Mouse (Mus musculus) embryonic facial prominence, embryonic 11.5 days (tissue): ENCODE measurements around the gene Acox3. TPM values are rescaled to one million over a fixed set of nuclear protein-coding genes. Genes with fewer than 3 reads are reported as not detected.

Experiments used
- ATAC-seq: fragments of 200-750 bp; cut with Nextera tagmentation; replicated peaks from 2 replicates; pipeline ENCODE4 v1.8.0; 2017; ENCODE audit warnings: low read depth; ENCODE audit not compliant: insufficient number of reproducible peaks, low FRiP score, low TSS enrichment
- DNase-seq: peaks from one replicate; pipeline ENCODE4 v3.0.0-alpha.2; 2015; ENCODE audit warnings: low spot score
- H3K27ac ChIP-seq: fragments of 300-500 bp; sonication (generic); replicated peaks from 2 replicates; pipeline ENCODE4 v1.5.1; 2014; ENCODE audit warnings: mild to moderate bottlenecking, low read depth, low read length, control low read depth
- H3K27me3 ChIP-seq: fragments of 300-500 bp; sonication (generic); 2 replicates; pipeline ENCODE4 v1.6.1; 2014; ENCODE audit warnings: mild to moderate bottlenecking, low read length, moderate library complexity, mixed read lengths; ENCODE audit not compliant: control insufficient read depth, insufficient read depth
- H3K36me3 ChIP-seq: fragments of 300-500 bp; sonication (generic); replicated peaks from 2 replicates; pipeline ENCODE4 v1.6.1; 2014; ENCODE audit warnings: low read depth, mild to moderate bottlenecking, low read length, moderate library complexity, mixed read lengths; ENCODE audit not compliant: control insufficient read depth, insufficient read depth
- H3K4me1 ChIP-seq: fragments of 300-500 bp; sonication (generic); 2 replicates; pipeline ENCODE4 v1.6.1; 2014; ENCODE audit warnings: low read length, mixed read lengths; ENCODE audit not compliant: control insufficient read depth, insufficient read depth
- H3K4me2 ChIP-seq: fragments of 300-500 bp; sonication (generic); 2 replicates; pipeline ENCODE4 v1.6.1; 2014; ENCODE audit warnings: low read depth, mild to moderate bottlenecking, control low read depth, low read length, moderate library complexity
- H3K4me3 ChIP-seq: fragments of 300-500 bp; sonication (generic); 2 replicates; pipeline ENCODE4 v1.5.1; 2014; ENCODE audit warnings: low read depth, low read length, control low read depth
- H3K9ac ChIP-seq: fragments of 300-500 bp; sonication (generic); replicated peaks from 2 replicates; pipeline ENCODE4 v1.6.1; 2014; ENCODE audit warnings: mild to moderate bottlenecking, control low read depth, low read length
- H3K9me3 ChIP-seq: fragments of 300-500 bp; sonication (generic); replicated peaks from 2 replicates; pipeline ENCODE4 v1.6.1; 2016; ENCODE audit warnings: mild to moderate bottlenecking, low read length, inconsistent platforms, mixed read lengths; ENCODE audit not compliant: control insufficient read depth
- WGBS: fragments of 180-500 bp; shearing (Covaris S2); extraction: QIAGEN DNeasy Blood & Tissue Kit; methylation state at CpG from one replicate; pipeline ENCODE4 v1.1.7; 2014; 5-methylcytosine and 5-hydroxymethylcytosine counted together
- polyA plus RNA-seq: library from polyadenylated mRNA; unstranded; fragments of >200 nt; fragmentation: Nextera tagmentation; extraction: Ambion mirVana; gene quantifications from 2 replicates; pipeline ENCODE4 v1.2.1, GENCODE M21; 2014

Gene Acox3
- polyA plus RNA-seq, 1 experiment from 2014 or later: 10.9 TPM

GRCm38 (mm10) chr5:35623831-35624230 lies 41.0 kb downstream of the Acox3 start:
- Histone ChIP-seq H3K36me3 (no peaks in the 10 kb centered on the region), H3K9ac (no peak overlapping the region), H3K9me3 (no peaks in the 10 kb centered on the region), H3K4me1 (0 out of 2 replicates have a peak, but pooled peaks cover 3% of the 10 kb centered on the region), H3K27me3 (no peaks in the 10 kb centered on the region), H3K27ac (no peak overlapping the region), H3K4me3 (no peak overlapping the region), H3K4me2 (no peak overlapping the region)
- ATAC-seq (no peak), DNase-seq (no peak)

DNA sequence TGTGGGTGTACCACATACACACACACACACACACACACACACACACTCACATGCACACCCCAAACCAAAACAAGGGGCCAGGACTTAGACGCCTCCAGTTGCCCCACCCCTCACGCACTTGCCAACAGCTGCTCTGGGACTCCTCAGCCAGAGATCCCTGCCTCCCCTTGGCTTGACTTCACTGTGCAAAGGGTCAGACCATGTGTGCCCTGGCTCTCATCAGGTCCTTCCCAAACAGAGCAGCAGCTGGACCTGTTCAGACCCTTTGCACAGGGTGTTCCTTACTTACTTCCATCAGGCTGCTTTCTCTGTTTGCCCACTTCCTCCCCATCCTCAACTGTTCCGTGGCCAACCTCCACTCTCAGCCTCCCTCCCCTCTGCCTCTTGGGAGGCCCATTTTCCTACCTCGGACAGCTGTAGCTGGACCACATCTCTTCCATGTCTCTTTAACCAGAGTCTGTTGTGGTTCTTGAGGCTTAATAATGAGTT lies 42.0 kb downstream of the Acox3 start:
- H3K27ac ChIP-seq: no peak overlapping the region
- no peaks in the 10 kb centered on the region for H3K9me3 ChIP-seq
- DNase-seq (no peak), ATAC-seq (no peak)
- no peak overlapping the region for H3K9ac ChIP-seq
- H3K36me3 ChIP-seq: no peaks in the 10 kb centered on the region
- 0 out of 2 replicates have a peak, but pooled peaks cover 3% of the 10 kb centered on the region for H3K4me1 ChIP-seq
- H3K4me3 ChIP-seq: no peak overlapping the region
- 74% methylated on average over 4 of the region's 4 CpGs for WGBS
- no peaks in the 10 kb centered on the region for H3K27me3 ChIP-seq
- H3K4me2 ChIP-seq: no peak overlapping the region

- no peaks in the 10 kb centered on the region for H3K9me3 ChIP-seq
- no peak overlapping the region for H3K9ac ChIP-seq
- DNase-seq (no peak), ATAC-seq (no peak)
- no peaks in the 10 kb centered on the region for H3K4me1 ChIP-seq
- H3K36me3 ChIP-seq: no peaks in the 10 kb centered on the region
- H3K4me2 ChIP-seq: no peak overlapping the region
- H3K27me3 ChIP-seq: no peaks in the 10 kb centered on the region
- no peak overlapping the region for H3K27ac ChIP-seq
- no peak overlapping the region for H3K4me3 ChIP-seq
- 93% methylated on average over 2 of the region's 2 CpGs for WGBS
Measured at GRCm38 (mm10) chr5:35626408-35626807, 43.6 kb downstream of the Acox3 start.

DNA sequence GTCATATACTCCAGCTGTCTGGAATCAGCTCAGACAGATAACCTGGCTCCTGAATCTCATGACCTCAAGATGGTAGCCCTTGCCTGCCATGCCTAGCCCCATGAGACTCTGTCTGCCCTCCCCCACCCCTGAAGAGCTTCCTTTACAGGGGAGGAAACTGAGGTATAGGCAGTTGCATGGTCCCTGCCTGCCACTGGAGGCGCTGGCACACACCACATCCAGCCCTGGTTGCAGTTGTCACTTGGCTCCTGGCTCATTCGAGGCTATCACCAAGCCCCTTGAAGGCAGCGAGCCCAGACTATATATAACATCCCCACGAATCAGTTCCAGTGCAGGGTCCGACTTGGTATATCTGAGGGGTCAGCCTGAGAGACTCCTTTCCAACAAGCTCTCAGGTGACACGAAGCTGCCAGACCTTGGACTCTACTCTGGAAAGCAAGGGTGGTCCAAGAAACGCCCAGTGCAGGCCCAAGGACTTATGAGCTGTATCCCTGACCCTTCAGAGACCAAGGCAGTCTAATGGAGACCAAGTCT lies 44.5 kb downstream of the Acox3 start:
- H3K4me3 ChIP-seq: no peak overlapping the region
- no peaks in the 10 kb centered on the region for H3K36me3 ChIP-seq
- no peak overlapping the region for H3K27ac ChIP-seq
- H3K9me3 ChIP-seq: no peaks in the 10 kb centered on the region
- H3K27me3 ChIP-seq: no peaks in the 10 kb centered on the region
- H3K9ac ChIP-seq: no peak overlapping the region
- H3K4me2 ChIP-seq: no peak overlapping the region
- 64% methylated on average over 7 of the region's 7 CpGs for WGBS
- no peaks in the 10 kb centered on the region for H3K4me1 ChIP-seq
- DNase-seq (no peak), ATAC-seq (no peak)

GRCm38 (mm10) chr5:35628685-35629084 lies 45.8 kb downstream of the Acox3 start:
- H3K27ac ChIP-seq: no peak overlapping the region
- ATAC-seq: no peak
- no peak overlapping the region for H3K4me3 ChIP-seq
- H3K9ac ChIP-seq: no peak overlapping the region
- no peaks in the 10 kb centered on the region for H3K27me3 ChIP-seq
- WGBS: 44% methylated on average over 1 of the region's 1 CpGs
- no peak overlapping the region for H3K4me2 ChIP-seq
- DNase-seq: no peak
- no peaks in the 10 kb centered on the region for H3K36me3 ChIP-seq
- no peaks in the 10 kb centered on the region for H3K4me1 ChIP-seq
- no peaks in the 10 kb centered on the region for H3K9me3 ChIP-seq

DNA sequence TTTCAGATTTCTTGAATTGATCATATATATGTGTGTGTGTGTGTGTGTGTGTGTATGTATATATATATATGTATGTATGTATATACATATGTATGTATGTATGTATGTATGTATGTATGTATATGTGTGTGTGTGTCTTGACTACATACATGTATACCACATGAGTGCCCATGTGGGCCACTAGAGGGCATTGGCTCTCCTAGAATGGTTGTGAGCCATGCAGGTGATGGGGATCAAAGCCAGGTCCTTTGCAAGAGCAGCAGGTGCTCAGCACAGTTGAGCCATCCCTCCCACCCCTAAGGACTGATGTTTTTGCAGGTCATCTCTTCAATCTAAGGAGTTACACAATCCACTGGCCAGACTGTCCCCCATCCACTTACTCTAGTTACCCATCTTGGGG lies 46.5 kb downstream of the Acox3 start:
- ATAC-seq: no peak
- no peak overlapping the region for H3K4me2 ChIP-seq
- no peaks in the 10 kb centered on the region for H3K4me1 ChIP-seq
- no peak overlapping the region for H3K9ac ChIP-seq
- H3K36me3 ChIP-seq: no peaks in the 10 kb centered on the region
- DNase-seq: no peak
- no peak overlapping the region for H3K4me3 ChIP-seq
- H3K9me3 ChIP-seq: no peaks in the 10 kb centered on the region
- H3K27me3 ChIP-seq: no peaks in the 10 kb centered on the region
- no peak overlapping the region for H3K27ac ChIP-seq

- Histone ChIP-seq H3K4me3 (no peak overlapping the region), H3K9ac (no peak overlapping the region), H3K27ac (no peak overlapping the region), H3K36me3 (no peaks in the 10 kb centered on the region), H3K4me1 (no peaks in the 10 kb centered on the region), H3K9me3 (no peaks in the 10 kb centered on the region), H3K4me2 (no peak overlapping the region), H3K27me3 (no peaks in the 10 kb centered on the region)
- DNase-seq: no peak
- ATAC-seq: no peak
- WGBS: 94% methylated on average over 1 of the region's 1 CpGs
Measured at GRCm38 (mm10) chr5:35630706-35631105, 47.9 kb downstream of the Acox3 start.

DNA sequence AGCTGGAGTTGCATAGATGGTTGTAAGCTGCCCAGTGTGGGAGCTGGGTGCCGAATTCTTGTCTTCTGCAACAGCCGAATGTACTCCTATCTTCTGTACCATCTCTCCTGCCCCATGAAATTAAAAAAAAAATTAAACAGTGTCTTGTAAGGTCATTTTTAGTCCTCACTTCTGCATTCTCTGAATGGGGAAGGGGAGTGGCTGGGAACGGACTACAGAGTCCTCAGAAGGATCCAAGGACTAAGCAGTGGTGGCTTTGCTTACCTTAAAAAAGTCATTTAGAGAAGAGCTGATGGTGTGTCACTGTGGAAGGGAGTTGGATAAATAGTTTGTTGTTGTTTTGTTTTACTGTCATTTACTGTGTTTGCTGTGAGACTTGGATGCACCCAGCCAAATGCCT lies 48.4 kb downstream of the Acox3 start:
- WGBS: 84% methylated on average over 3 of the region's 3 CpGs
- Histone ChIP-seq H3K4me1 (no peaks in the 10 kb centered on the region), H3K27me3 (no peaks in the 10 kb centered on the region), H3K4me2 (no peak overlapping the region), H3K36me3 (no peaks in the 10 kb centered on the region), H3K9me3 (no peaks in the 10 kb centered on the region), H3K4me3 (no peak overlapping the region), H3K27ac (no peak overlapping the region), H3K9ac (no peak overlapping the region)
- no peak for DNase-seq
- ATAC-seq: no peak
